Mouse (Mus musculus) heart, embryonic 12.5 days (tissue): Measurements from ENCODE around the gene Krt13. TPM values are rescaled to one million over a fixed set of nuclear protein-coding genes. Genes with fewer than 3 reads are reported as not detected.

ENCODE experiments used
- ATAC-seq: fragments of 200-750 bp; cut with Nextera tagmentation; 2 replicates; pipeline ENCODE4 v1.8.0; 2017; ENCODE audit warnings: moderate TSS enrichment, moderate library complexity; ENCODE audit not compliant: insufficient number of reproducible peaks, low FRiP score
- H3K27ac ChIP-seq: fragments of 300-500 bp; sonication (generic); 2 replicates; pipeline ENCODE4 v1.5.1; 2016; ENCODE audit warnings: mild to moderate bottlenecking, moderate library complexity; ENCODE audit not compliant: poor library complexity, severe bottlenecking
- H3K27me3 ChIP-seq: fragments of 300-500 bp; sonication (generic); replicated peaks from 2 replicates; pipeline ENCODE4 v1.6.1; 2016; ENCODE audit warnings: mild to moderate bottlenecking, moderate library complexity
- H3K36me3 ChIP-seq: fragments of 300-500 bp; sonication (generic); 2 replicates; pipeline ENCODE4 v1.6.1; 2016; ENCODE audit warnings: mild to moderate bottlenecking, moderate library complexity
- H3K4me1 ChIP-seq: fragments of 300-500 bp; sonication (generic); replicated peaks from 2 replicates; pipeline ENCODE4 v1.6.1; 2016; ENCODE audit warnings: mild to moderate bottlenecking
- H3K4me2 ChIP-seq: fragments of 300-500 bp; sonication (generic); 2 replicates; pipeline ENCODE4 v1.6.1; 2016; ENCODE audit warnings: mild to moderate bottlenecking, moderate library complexity
- H3K4me3 ChIP-seq: fragments of 300-500 bp; sonication (generic); 2 replicates; pipeline ENCODE4 v1.5.1; 2016; ENCODE audit warnings: mild to moderate bottlenecking
- H3K9ac ChIP-seq: fragments of 300-500 bp; sonication (generic); 2 replicates; pipeline ENCODE4 v1.6.1; 2016; ENCODE audit warnings: mild to moderate bottlenecking, moderate library complexity
- H3K9me3 ChIP-seq: fragments of 300-500 bp; sonication (generic); replicated peaks from 2 replicates; pipeline ENCODE4 v1.6.1; 2016; ENCODE audit warnings: mild to moderate bottlenecking, moderate library complexity
- WGBS: fragments of 180-500 bp; shearing (Covaris S2); methylation state at CpG from one replicate; pipeline ENCODE4 v1.1.7; 2016; 5-methylcytosine and 5-hydroxymethylcytosine counted together
- polyA plus RNA-seq: library from polyadenylated mRNA; unstranded; fragments of >200 nt; fragmentation: Nextera tagmentation; extraction: Ambion mirVana; gene quantifications from 2 replicates; pipeline ENCODE4 v1.2.1, GENCODE M21; 2016

The Krt13 gene
- polyA plus RNA-seq, 1 experiment from 2014 or later: 0.20 TPM

- no peak overlapping the region for H3K4me3 ChIP-seq
- H3K4me2 ChIP-seq: no peak overlapping the region
- no peak for ATAC-seq
- no peak overlapping the region for H3K9ac ChIP-seq
- H3K4me1 ChIP-seq: no peaks in the 10 kb centered on the region
- no peaks in the 10 kb centered on the region for H3K9me3 ChIP-seq
- H3K36me3 ChIP-seq: no peaks in the 10 kb centered on the region
- no peak overlapping the region for H3K27ac ChIP-seq
- peaks cover 8% of the 10 kb centered on the region; the same call in 1 of the 2 replicates for H3K27me3 ChIP-seq
- 70% methylated on average over 11 of the region's 11 CpGs for WGBS
These were observed 8.2 kb downstream of the Krt13 start for GRCm38 (mm10) chr11:100112935-100113741.

- no peak for ATAC-seq
- H3K9me3 ChIP-seq: no peaks in the 10 kb centered on the region
- no peak within 1 kb of the TSS for H3K4me2 ChIP-seq
- no peak within 1 kb of the TSS for H3K27ac ChIP-seq
- WGBS: 87% methylated on average over 6 of the region's 6 CpGs
- no peaks in the 10 kb centered on the region for H3K36me3 ChIP-seq
- 0 out of 2 replicates have a peak, but pooled peaks cover 4% of the 10 kb centered on the region for H3K27me3 ChIP-seq
- no peak within 1 kb of the TSS for H3K4me3 ChIP-seq
- H3K9ac ChIP-seq: no peak within 1 kb of the TSS
- H3K4me1 ChIP-seq: no peaks in the 10 kb centered on the region
These were observed 15.7 kb downstream of the Krt13 start, which contains the start of gene Krt36 for GRCm38 (mm10) chr11:100105576-100106122. TSS of gene Krt36 (minus strand) at chr11:100105626.

DNA sequence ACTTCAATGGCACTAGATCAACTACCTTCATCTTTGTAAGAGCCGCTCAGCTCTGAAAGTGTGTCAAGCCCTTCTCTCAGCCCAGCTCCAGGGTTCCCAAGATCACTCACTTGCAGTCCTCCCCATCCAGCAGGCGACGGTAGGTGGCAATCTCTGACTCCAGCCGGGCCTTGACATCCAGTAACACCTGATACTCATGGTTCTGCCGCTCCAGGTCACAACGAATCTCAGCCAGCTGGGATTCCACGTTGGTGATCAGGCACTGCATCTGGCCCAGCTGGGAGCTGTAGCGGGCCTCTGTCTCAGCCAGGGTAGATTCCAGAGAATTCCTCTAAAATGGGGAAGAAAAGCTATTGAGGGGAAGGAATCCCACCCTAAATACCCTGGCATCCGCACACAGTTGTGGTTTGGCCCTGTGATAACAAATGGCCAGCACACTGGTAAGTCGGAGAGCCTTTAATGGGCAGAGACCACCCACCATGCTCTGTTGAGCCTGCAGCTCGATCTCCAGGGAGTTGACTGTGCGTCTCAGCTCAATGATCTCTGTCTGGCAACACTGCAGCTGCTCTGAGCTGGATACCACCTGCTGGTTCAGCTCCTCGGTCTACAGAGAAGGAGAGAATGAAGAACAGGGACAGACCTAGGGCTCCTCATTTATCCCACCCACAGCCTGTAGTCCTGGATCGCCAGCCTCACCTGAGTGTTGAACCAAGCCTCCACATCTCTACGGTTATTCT is 18.5 kb downstream of the Krt13 start:
- no peaks in the 10 kb centered on the region for H3K4me1 ChIP-seq
- no peaks in the 10 kb centered on the region for H3K9me3 ChIP-seq
- H3K27ac ChIP-seq: no peak overlapping the region
- WGBS: 48% methylated on average over 15 of the region's 15 CpGs
- H3K9ac ChIP-seq: no peak overlapping the region
- no peak overlapping the region for H3K4me2 ChIP-seq
- no peak for ATAC-seq
- H3K4me3 ChIP-seq: no peak overlapping the region
- H3K27me3 ChIP-seq: 0 out of 2 replicates have a peak, but pooled peaks cover 4% of the 10 kb centered on the region
- no peaks in the 10 kb centered on the region for H3K36me3 ChIP-seq

- Histone ChIP-seq H3K27ac (no peak overlapping the region), H3K27me3 (0 out of 2 replicates have a peak, but pooled peaks cover 4% of the 10 kb centered on the region), H3K36me3 (no peaks in the 10 kb centered on the region), H3K4me3 (no peak overlapping the region), H3K9ac (no peak overlapping the region), H3K4me2 (no peak overlapping the region), H3K9me3 (no peaks in the 10 kb centered on the region), H3K4me1 (no peaks in the 10 kb centered on the region)
- ATAC-seq: no peak
- WGBS: 74% methylated on average over 4 of the region's 4 CpGs
These were observed 21.0 kb downstream of the Krt13 start for GRCm38 (mm10) chr11:100100391-100100790.

DNA sequence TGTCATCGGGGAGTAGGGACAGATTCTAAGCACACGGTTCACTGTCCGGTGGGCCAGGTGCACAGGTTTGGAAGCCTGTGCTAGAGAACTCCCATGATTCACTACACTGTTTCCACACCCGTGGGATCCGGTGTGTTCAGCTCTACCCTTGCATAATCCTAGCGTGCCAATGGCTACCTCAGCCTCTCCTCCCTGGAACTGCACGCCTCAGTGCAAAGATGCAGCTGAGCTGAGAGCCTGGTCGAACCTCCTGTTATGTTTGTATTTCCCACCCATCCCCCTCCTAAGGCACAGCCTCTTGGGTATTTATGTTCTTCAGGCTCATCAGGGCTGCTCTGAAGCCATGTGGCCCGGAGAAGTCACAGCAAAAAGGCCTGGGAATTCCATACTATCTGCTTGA is 23.5 kb downstream of the Krt13 start:
- Histone ChIP-seq H3K36me3 (no peaks in the 10 kb centered on the region), H3K4me1 (no peaks in the 10 kb centered on the region), H3K4me3 (no peak overlapping the region), H3K27ac (no peak overlapping the region), H3K9ac (no peak overlapping the region), H3K9me3 (no peaks in the 10 kb centered on the region), H3K4me2 (no peak overlapping the region), H3K27me3 (0 out of 2 replicates have a peak, but pooled peaks cover 6% of the 10 kb centered on the region)
- 61% methylated on average over 9 of the region's 9 CpGs for WGBS
- no peak for ATAC-seq

- Histone ChIP-seq H3K36me3 (no peaks in the 10 kb centered on the region), H3K27me3 (0 out of 2 replicates have a peak, but pooled peaks cover 6% of the 10 kb centered on the region), H3K9ac (no peak within 1 kb of the TSS), H3K4me1 (no peaks in the 10 kb centered on the region), H3K9me3 (no peaks in the 10 kb centered on the region), H3K4me3 (no peak within 1 kb of the TSS), H3K4me2 (no peak within 1 kb of the TSS), H3K27ac (no peak within 1 kb of the TSS)
- 86% methylated on average over 9 of the region's 9 CpGs for WGBS
- ATAC-seq: no peak
These were observed 25.2 kb downstream of the Krt13 start, which contains the start of gene Krt35 for GRCm38 (mm10) chr11:100096141-100096540. TSS of gene Krt35 (minus strand) at chr11:100096241.

DNA sequence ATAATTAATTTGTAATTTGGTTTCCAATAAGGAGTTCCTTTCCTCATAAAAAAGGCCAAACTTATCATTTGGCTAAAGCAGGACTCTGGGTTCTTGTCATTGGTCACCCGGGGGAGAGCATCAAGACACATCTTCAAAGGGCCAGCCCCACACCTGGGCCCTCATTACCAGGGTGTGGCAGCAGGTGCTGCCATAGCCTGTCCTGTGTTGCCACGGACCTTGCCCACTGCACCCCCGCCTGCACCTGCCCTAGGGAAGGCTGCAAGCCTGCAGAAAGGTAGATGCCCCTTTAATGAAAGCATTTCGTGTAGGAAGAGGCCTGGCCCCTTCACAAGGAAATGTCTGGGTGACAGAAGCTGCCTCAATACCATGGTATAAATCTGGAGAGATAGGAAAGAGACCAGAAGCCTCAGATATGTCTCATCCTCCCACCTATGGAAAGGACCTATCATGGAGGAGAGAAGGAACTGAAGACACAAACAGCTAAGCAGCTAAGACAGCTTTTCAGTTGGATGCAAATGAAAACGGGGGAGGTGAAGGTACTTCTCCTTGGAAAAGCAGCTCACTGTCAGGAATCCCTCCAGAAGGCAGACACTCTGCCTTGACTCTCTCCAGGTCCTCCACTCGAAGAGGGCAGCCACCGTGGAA is 32.9 kb downstream of the Krt13 start:
- H3K9me3 ChIP-seq: 0 out of 2 replicates have a peak, but pooled peaks cover 3% of the 10 kb centered on the region
- ATAC-seq: no peak
- no peaks in the 10 kb centered on the region for H3K36me3 ChIP-seq
- 0 out of 2 replicates have a peak, but pooled peaks cover 4% of the 10 kb centered on the region for H3K27me3 ChIP-seq
- H3K9ac ChIP-seq: no peak overlapping the region
- no peak overlapping the region for H3K4me2 ChIP-seq
- no peaks in the 10 kb centered on the region for H3K4me1 ChIP-seq
- no peak overlapping the region for H3K27ac ChIP-seq
- no peak overlapping the region for H3K4me3 ChIP-seq
- 55% methylated on average over 7 of the region's 7 CpGs for WGBS

DNA sequence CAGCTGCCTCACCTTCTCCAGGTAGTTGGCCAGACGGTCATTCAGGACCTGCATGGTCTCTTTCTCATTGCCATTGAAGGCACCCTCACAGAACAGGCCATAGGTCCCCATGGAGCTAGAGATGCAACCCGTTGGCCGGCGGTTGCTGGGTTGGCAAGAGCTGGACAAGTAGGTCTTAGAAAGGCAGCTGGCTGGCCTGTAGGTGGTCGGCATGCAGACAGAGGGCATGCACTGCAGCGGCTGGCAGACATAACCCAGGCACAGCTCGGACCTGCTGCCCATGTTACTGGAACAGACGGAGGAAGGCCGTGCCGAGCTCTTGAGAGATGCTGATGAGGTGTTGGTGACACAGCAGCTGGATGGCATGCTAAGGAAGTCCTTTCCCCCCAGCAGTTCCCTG is 33.5 kb downstream of the Krt13 start, which contains the start of gene Krt32:
Krt32 (minus strand) TSS at position 366 of the 400 bp plus-strand sequence.
- 0 out of 2 replicates have a peak, but pooled peaks cover 3% of the 10 kb centered on the region for H3K27me3 ChIP-seq
- no peak within 1 kb of the TSS for H3K9ac ChIP-seq
- H3K27ac ChIP-seq: no peak within 1 kb of the TSS
- WGBS: 86% methylated on average over 10 of the region's 10 CpGs
- ATAC-seq: no peak
- H3K4me2 ChIP-seq: no peak within 1 kb of the TSS
- H3K36me3 ChIP-seq: no peaks in the 10 kb centered on the region
- H3K4me1 ChIP-seq: no peaks in the 10 kb centered on the region
- H3K9me3 ChIP-seq: 0 out of 2 replicates have a peak, but pooled peaks cover 3% of the 10 kb centered on the region
- H3K4me3 ChIP-seq: no peak within 1 kb of the TSS

DNA sequence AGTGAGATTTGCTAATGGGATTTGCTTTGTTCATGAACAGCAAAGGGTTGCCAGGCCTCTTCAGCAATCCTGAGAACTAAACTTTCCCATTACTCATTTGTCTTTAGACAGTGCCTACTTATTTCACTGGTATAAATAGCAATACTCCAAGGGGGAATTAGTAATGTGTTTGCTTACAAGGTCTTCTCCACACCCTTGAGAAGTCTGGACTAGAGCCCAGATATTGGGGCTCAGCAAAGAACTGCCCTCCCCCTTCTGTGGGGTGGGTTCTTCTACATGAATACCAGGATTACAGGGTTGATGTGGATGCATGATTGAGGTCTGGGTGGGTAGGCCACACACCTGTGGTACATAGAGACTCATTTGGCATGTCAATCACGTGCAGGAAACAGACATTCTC is 47.5 kb downstream of the Krt13 start:
- ATAC-seq: no peak
- Histone ChIP-seq H3K4me3 (no peak overlapping the region), H3K27ac (no peak overlapping the region), H3K9me3 (no peaks in the 10 kb centered on the region), H3K9ac (no peak overlapping the region), H3K4me2 (no peak overlapping the region), H3K36me3 (no peaks in the 10 kb centered on the region), H3K27me3 (no peaks in the 10 kb centered on the region), H3K4me1 (no peaks in the 10 kb centered on the region)
- 56% methylated on average over 1 of the region's 1 CpGs for WGBS
